Mouse (Mus musculus): ENCODE measurements around the gene 2010003K11Rik. TPM values are rescaled to one million over a fixed set of nuclear protein-coding genes. Genes with fewer than 3 reads are reported as not detected.

2010003K11Rik gene
- polyA plus RNA-seq, 1 experiment from 2014 or later: not detected

- Histone ChIP-seq H3K27me3 (replicated peaks; ENCODE audit: control insufficient read depth, insufficient read depth, low read length) (peaks cover 19% of the 10 kb centered on the region), H3K9me3 (ENCODE audit: control insufficient read depth, low read length) (no peaks in the 10 kb centered on the region), H3K9ac (ENCODE audit: low read depth, low read length) (peak overlapping the region; percentile 64), H3K4me1 (ENCODE audit: control insufficient read depth, insufficient read depth, low read length) (no peaks in the 10 kb centered on the region), H3K4me2 (ENCODE audit: low read depth, low read length) (peak overlapping the region; percentile 97), H3K27ac (replicated peaks; ENCODE audit: low read depth, low read length) (no peak overlapping the region), H3K36me3 (ENCODE audit: control insufficient read depth, insufficient read depth, low read length) (no peaks in the 10 kb centered on the region), H3K4me3 (ENCODE audit: low read depth, low read length) (peak overlapping the region; percentile 57)
- peak; percentile 80 for ATAC-seq (ENCODE audit: low read depth)
- WGBS: under 1% methylated on average over 33 of the region's 70 CpGs
- DNase-seq (ENCODE audit: low spot score): peak; percentile 53
These were observed 21.7 kb downstream of the 2010003K11Rik start for GRCm38 (mm10) chr19:4476601-4477257.

- ATAC-seq (ENCODE audit: low read depth): no peak
- WGBS: 81% methylated on average over 11 of the region's 11 CpGs
- peaks cover 19% of the 10 kb centered on the region for H3K27me3 ChIP-seq (replicated peaks; ENCODE audit: control insufficient read depth, insufficient read depth, low read length)
These were observed 23.0 kb downstream of the 2010003K11Rik start for GRCm38 (mm10) chr19:4475224-4475925.

GRCm38 (mm10) chr19:4474739-4475138, 23.6 kb downstream of the 2010003K11Rik start:
- no peak overlapping the region for H3K9ac ChIP-seq (ENCODE audit: low read depth, low read length)
- H3K9me3 ChIP-seq (ENCODE audit: control insufficient read depth, low read length): no peaks in the 10 kb centered on the region
- 62% methylated on average over 3 of the region's 3 CpGs for WGBS
- H3K27me3 ChIP-seq (replicated peaks; ENCODE audit: control insufficient read depth, insufficient read depth, low read length): peaks cover 19% of the 10 kb centered on the region
- H3K4me2 ChIP-seq (ENCODE audit: low read depth, low read length): no peak overlapping the region
- no peak overlapping the region for H3K27ac ChIP-seq (replicated peaks; ENCODE audit: low read depth, low read length)
- no peak for DNase-seq (ENCODE audit: low spot score)
- no peaks in the 10 kb centered on the region for H3K36me3 ChIP-seq (ENCODE audit: control insufficient read depth, insufficient read depth, low read length)
- no peaks in the 10 kb centered on the region for H3K4me1 ChIP-seq (ENCODE audit: control insufficient read depth, insufficient read depth, low read length)
- ATAC-seq (ENCODE audit: low read depth): no peak
- no peak overlapping the region for H3K4me3 ChIP-seq (ENCODE audit: low read depth, low read length)

More at GRCm38 (mm10) chr19:4475224-4475925, 23.0 kb downstream of the 2010003K11Rik start:
- DNase-seq (ENCODE audit: low spot score): no peak
- H3K4me2 ChIP-seq (ENCODE audit: low read depth, low read length): no peak overlapping the region
- H3K9me3 ChIP-seq (ENCODE audit: control insufficient read depth, low read length): no peaks in the 10 kb centered on the region
- no peak overlapping the region for H3K27ac ChIP-seq (replicated peaks; ENCODE audit: low read depth, low read length)
- H3K4me3 ChIP-seq (ENCODE audit: low read depth, low read length): no peak overlapping the region
- no peak overlapping the region for H3K9ac ChIP-seq (ENCODE audit: low read depth, low read length)
- no peaks in the 10 kb centered on the region for H3K4me1 ChIP-seq (ENCODE audit: control insufficient read depth, insufficient read depth, low read length)
- H3K36me3 ChIP-seq (ENCODE audit: control insufficient read depth, insufficient read depth, low read length): no peaks in the 10 kb centered on the region

GRCm38 (mm10) chr19:4473549-4473948, 24.8 kb downstream of the 2010003K11Rik start:
- ATAC-seq (ENCODE audit: low read depth) (no peak), DNase-seq (ENCODE audit: low spot score) (no peak)
- peaks cover 19% of the 10 kb centered on the region for H3K27me3 ChIP-seq (replicated peaks; ENCODE audit: control insufficient read depth, insufficient read depth, low read length)
- WGBS: 88% methylated on average over 5 of the region's 5 CpGs
- H3K27ac ChIP-seq (replicated peaks; ENCODE audit: low read depth, low read length): no peak overlapping the region
- no peaks in the 10 kb centered on the region for H3K36me3 ChIP-seq (ENCODE audit: control insufficient read depth, insufficient read depth, low read length)
- no peaks in the 10 kb centered on the region for H3K4me1 ChIP-seq (ENCODE audit: control insufficient read depth, insufficient read depth, low read length)
- no peaks in the 10 kb centered on the region for H3K9me3 ChIP-seq (ENCODE audit: control insufficient read depth, low read length)
- H3K4me2 ChIP-seq (ENCODE audit: low read depth, low read length): no peak overlapping the region
- H3K4me3 ChIP-seq (ENCODE audit: low read depth, low read length): no peak overlapping the region
- H3K9ac ChIP-seq (ENCODE audit: low read depth, low read length): no peak overlapping the region

GRCm38 (mm10) chr19:4468363-4468762, 30.0 kb downstream of the 2010003K11Rik start:
- Histone ChIP-seq H3K36me3 (ENCODE audit: control insufficient read depth, insufficient read depth, low read length) (no peaks in the 10 kb centered on the region), H3K27ac (replicated peaks; ENCODE audit: low read depth, low read length) (no peak overlapping the region), H3K4me2 (ENCODE audit: low read depth, low read length) (no peak overlapping the region), H3K9me3 (ENCODE audit: control insufficient read depth, low read length) (no peaks in the 10 kb centered on the region), H3K27me3 (replicated peaks; ENCODE audit: control insufficient read depth, insufficient read depth, low read length) (no peaks in the 10 kb centered on the region), H3K9ac (ENCODE audit: low read depth, low read length) (no peak overlapping the region), H3K4me3 (ENCODE audit: low read depth, low read length) (no peak overlapping the region), H3K4me1 (ENCODE audit: control insufficient read depth, insufficient read depth, low read length) (no peaks in the 10 kb centered on the region)
- no peak for DNase-seq (ENCODE audit: low spot score)
- no peak for ATAC-seq (ENCODE audit: low read depth)
- WGBS: 26% methylated on average over 5 of the region's 5 CpGs

- Histone ChIP-seq H3K27ac (replicated peaks; ENCODE audit: low read depth, low read length) (no peak overlapping the region), H3K4me3 (ENCODE audit: low read depth, low read length) (no peak overlapping the region), H3K9me3 (ENCODE audit: control insufficient read depth, low read length) (no peaks in the 10 kb centered on the region), H3K9ac (ENCODE audit: low read depth, low read length) (no peak overlapping the region), H3K4me2 (ENCODE audit: low read depth, low read length) (no peak overlapping the region), H3K36me3 (ENCODE audit: control insufficient read depth, insufficient read depth, low read length) (no peaks in the 10 kb centered on the region), H3K27me3 (replicated peaks; ENCODE audit: control insufficient read depth, insufficient read depth, low read length) (no peaks in the 10 kb centered on the region), H3K4me1 (ENCODE audit: control insufficient read depth, insufficient read depth, low read length) (no peaks in the 10 kb centered on the region)
- DNase-seq (ENCODE audit: low spot score) (no peak), ATAC-seq (ENCODE audit: low read depth) (no peak)
- WGBS: 80% methylated on average over 4 of the region's 4 CpGs
These were observed 33.7 kb downstream of the 2010003K11Rik start for GRCm38 (mm10) chr19:4464666-4465065.

GRCm38 (mm10) chr19:4461981-4462380, 36.4 kb downstream of the 2010003K11Rik start:
- Histone ChIP-seq H3K27ac (replicated peaks; ENCODE audit: low read depth, low read length) (no peak overlapping the region), H3K4me2 (ENCODE audit: low read depth, low read length) (no peak overlapping the region), H3K9me3 (ENCODE audit: control insufficient read depth, low read length) (no peaks in the 10 kb centered on the region), H3K36me3 (ENCODE audit: control insufficient read depth, insufficient read depth, low read length) (no peaks in the 10 kb centered on the region), H3K27me3 (replicated peaks; ENCODE audit: control insufficient read depth, insufficient read depth, low read length) (no peaks in the 10 kb centered on the region), H3K4me3 (ENCODE audit: low read depth, low read length) (no peak overlapping the region), H3K9ac (ENCODE audit: low read depth, low read length) (no peak overlapping the region), H3K4me1 (ENCODE audit: control insufficient read depth, insufficient read depth, low read length) (no peaks in the 10 kb centered on the region)
- ATAC-seq (ENCODE audit: low read depth): no peak
- no peak for DNase-seq (ENCODE audit: low spot score)
- WGBS: 79% methylated on average over 8 of the region's 8 CpGs

- Histone ChIP-seq H3K36me3 (ENCODE audit: control insufficient read depth, insufficient read depth, low read length) (no peaks in the 10 kb centered on the region), H3K27me3 (replicated peaks; ENCODE audit: control insufficient read depth, insufficient read depth, low read length) (no peaks in the 10 kb centered on the region), H3K27ac (replicated peaks; ENCODE audit: low read depth, low read length) (no peak overlapping the region), H3K4me1 (ENCODE audit: control insufficient read depth, insufficient read depth, low read length) (no peaks in the 10 kb centered on the region), H3K4me3 (ENCODE audit: low read depth, low read length) (no peak overlapping the region), H3K4me2 (ENCODE audit: low read depth, low read length) (no peak overlapping the region; the same call in 1 of the 2 replicates), H3K9me3 (ENCODE audit: control insufficient read depth, low read length) (no peaks in the 10 kb centered on the region), H3K9ac (ENCODE audit: low read depth, low read length) (no peak overlapping the region)
- DNase-seq (ENCODE audit: low spot score): no peak
- ATAC-seq (ENCODE audit: low read depth): no peak
- WGBS: 19% methylated on average over 11 of the region's 11 CpGs
These were observed 42.2 kb downstream of the 2010003K11Rik start for GRCm38 (mm10) chr19:4456227-4456626.
